Mouse (Mus musculus): ENCODE results near the gene Gpr82. TPM values are rescaled to one million over a fixed set of nuclear protein-coding genes. Genes with fewer than 3 reads are reported as not detected.

The Gpr82 gene
- polyA plus RNA-seq (2015; fragmentation: Nextera tagmentation; extraction: Ambion mirVana) = 0.45 and 0.65 TPM in 2 replicates

- H3K4me3 ChIP-seq = no peak within 1 kb of the TSS
- H3K9ac ChIP-seq (replicated peaks) = no peak within 1 kb of the TSS
- H3K36me3 ChIP-seq = no peaks in the 10 kb centered on the region
- no peaks in the 10 kb centered on the region for H3K27me3 ChIP-seq
- H3K27ac ChIP-seq (replicated peaks) = no peak within 1 kb of the TSS
- ATAC-seq (replicated peaks) = no peak
- WGBS = 98% methylated on average over 5 of the region's 5 CpGs
- no peaks in the 10 kb centered on the region for H3K9me3 ChIP-seq
- no peak within 1 kb of the TSS for H3K4me2 ChIP-seq (replicated peaks)
- no peaks in the 10 kb centered on the region for H3K4me1 ChIP-seq
Observed at GRCm38 (mm10) chrX:13661063-13661462, at the start of gene Gpr82. TSS of gene Gpr82 (plus strand) at chrX:13661363.

- H3K9me3 ChIP-seq = no peaks in the 10 kb centered on the region
- no peak overlapping the region for H3K27ac ChIP-seq (replicated peaks)
- WGBS = 78% methylated on average over 2 of the region's 2 CpGs
- no peaks in the 10 kb centered on the region for H3K4me1 ChIP-seq
- H3K4me2 ChIP-seq (replicated peaks) = no peak overlapping the region
- ATAC-seq (replicated peaks) = no peak
- H3K4me3 ChIP-seq = no peak overlapping the region
- no peak overlapping the region for H3K9ac ChIP-seq (replicated peaks)
- no peaks in the 10 kb centered on the region for H3K27me3 ChIP-seq
- no peaks in the 10 kb centered on the region for H3K36me3 ChIP-seq
Observed at GRCm38 (mm10) chrX:13612115-13612514, 49.0 kb upstream of the Gpr82 start.

- Histone ChIP-seq H3K4me2 (replicated peaks) (no peak overlapping the region), H3K36me3 (no peaks in the 10 kb centered on the region), H3K27me3 (no peaks in the 10 kb centered on the region), H3K9ac (replicated peaks) (no peak overlapping the region), H3K4me3 (no peak overlapping the region), H3K27ac (replicated peaks) (no peak overlapping the region), H3K9me3 (no peaks in the 10 kb centered on the region), H3K4me1 (no peaks in the 10 kb centered on the region)
- no peak for ATAC-seq (replicated peaks)
- WGBS = 67% methylated on average over 1 of the region's 1 CpGs
Observed at GRCm38 (mm10) chrX:13616726-13617125, 44.4 kb upstream of the Gpr82 start.

DNA sequence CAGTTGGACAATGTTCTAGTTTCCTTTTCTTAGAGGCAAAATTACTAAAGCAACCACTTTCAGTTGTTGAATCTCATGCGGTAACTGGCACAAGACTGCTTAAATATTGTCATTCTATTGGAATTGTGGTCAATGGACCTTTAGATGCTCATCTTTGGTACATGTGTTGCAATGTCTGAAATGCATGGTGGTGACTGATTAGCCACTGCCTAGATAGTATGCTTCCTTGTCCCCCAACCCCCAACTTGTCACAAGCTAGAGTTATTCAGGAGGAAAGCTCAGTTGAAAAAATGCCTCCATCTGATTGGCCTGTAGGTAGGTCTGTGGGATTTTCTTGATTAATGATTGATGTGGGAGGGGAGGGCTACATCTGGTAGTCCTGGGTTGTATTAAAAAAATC, 43.9 kb upstream of the Gpr82 start:
- H3K4me3 ChIP-seq = no peak overlapping the region
- ATAC-seq (replicated peaks) = no peak
- H3K27ac ChIP-seq (replicated peaks) = no peak overlapping the region
- H3K27me3 ChIP-seq = no peaks in the 10 kb centered on the region
- H3K9ac ChIP-seq (replicated peaks) = no peak overlapping the region
- no peaks in the 10 kb centered on the region for H3K4me1 ChIP-seq
- H3K4me2 ChIP-seq (replicated peaks) = no peak overlapping the region
- WGBS = 95% methylated on average over 1 of the region's 1 CpGs
- no peaks in the 10 kb centered on the region for H3K9me3 ChIP-seq
- H3K36me3 ChIP-seq = no peaks in the 10 kb centered on the region

DNA sequence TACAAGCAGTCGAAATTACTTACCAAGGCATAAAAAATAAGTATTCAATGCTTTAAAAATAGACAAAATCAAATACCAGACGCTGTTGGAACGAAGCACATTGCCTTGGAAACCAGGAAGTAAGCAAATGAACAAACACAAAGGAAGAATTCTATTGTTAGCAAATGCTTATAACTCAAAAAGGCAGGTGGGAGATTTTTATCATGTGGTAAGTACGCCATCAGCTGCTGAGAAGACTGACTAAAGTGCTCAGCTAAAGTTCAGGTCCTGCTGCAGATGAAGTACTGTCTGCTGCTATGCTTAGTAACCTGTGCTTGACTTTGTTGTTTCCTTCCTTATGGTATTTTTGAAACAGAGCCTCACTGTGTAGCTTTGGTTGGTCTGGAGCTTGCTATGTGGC, 42.7 kb upstream of the Gpr82 start:
- Histone ChIP-seq H3K4me3 (no peak overlapping the region), H3K4me1 (no peaks in the 10 kb centered on the region), H3K9me3 (no peaks in the 10 kb centered on the region), H3K9ac (replicated peaks) (no peak overlapping the region), H3K27ac (replicated peaks) (no peak overlapping the region), H3K36me3 (no peaks in the 10 kb centered on the region), H3K4me2 (replicated peaks) (no peak overlapping the region), H3K27me3 (no peaks in the 10 kb centered on the region)
- 66% methylated on average over 4 of the region's 4 CpGs for WGBS
- no peak for ATAC-seq (replicated peaks)

DNA sequence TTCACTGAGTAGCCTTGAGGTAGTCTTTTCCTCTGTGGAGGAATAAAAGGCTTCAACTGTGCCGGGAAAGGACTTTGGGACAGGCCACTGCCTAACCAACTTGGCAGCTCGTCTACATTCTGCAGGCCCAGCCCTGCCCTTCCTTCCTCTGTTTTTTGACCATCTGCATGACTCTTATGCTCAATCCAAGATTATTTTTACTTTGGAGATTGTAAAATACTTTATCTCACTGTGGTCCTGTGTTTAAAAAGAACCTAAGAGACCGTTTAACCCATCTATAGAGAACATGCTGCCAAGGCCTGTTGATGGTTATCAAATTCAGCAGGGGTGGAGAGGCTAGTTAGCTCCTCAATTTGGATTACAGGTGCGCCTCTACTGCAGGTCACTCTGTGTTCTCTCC, 39.7 kb upstream of the Gpr82 start:
- ATAC-seq (replicated peaks) = no peak
- Histone ChIP-seq H3K9ac (replicated peaks) (no peak overlapping the region), H3K27me3 (no peaks in the 10 kb centered on the region)

DNA sequence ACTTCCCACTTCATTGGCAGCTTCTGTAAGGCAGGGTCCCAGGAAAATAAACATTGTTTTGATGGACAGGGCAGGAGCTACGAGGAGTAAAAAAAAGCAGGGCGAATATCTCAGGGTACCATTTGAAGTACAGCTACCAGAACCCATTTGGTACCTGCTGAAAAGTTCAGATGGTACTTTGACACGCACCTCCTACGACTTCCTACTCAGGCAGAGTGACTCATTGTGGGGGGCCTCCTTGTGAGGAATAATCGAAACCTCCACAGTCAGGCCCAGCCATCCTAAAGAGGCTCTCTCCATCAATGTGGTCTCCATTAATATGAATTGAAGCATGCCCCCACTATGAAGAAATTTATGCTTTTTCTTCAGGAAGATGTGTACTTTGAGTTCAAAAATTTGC, 38.5 kb upstream of the Gpr82 start:
- H3K27me3 ChIP-seq = no peaks in the 10 kb centered on the region
- no peak for ATAC-seq (replicated peaks)
- H3K9ac ChIP-seq (replicated peaks) = no peak overlapping the region
- no peak overlapping the region for H3K4me3 ChIP-seq
- H3K4me2 ChIP-seq (replicated peaks) = no peak overlapping the region
- 83% methylated on average over 5 of the region's 5 CpGs for WGBS
- H3K9me3 ChIP-seq = no peaks in the 10 kb centered on the region
- H3K36me3 ChIP-seq = no peaks in the 10 kb centered on the region
- no peak overlapping the region for H3K27ac ChIP-seq (replicated peaks)
- no peaks in the 10 kb centered on the region for H3K4me1 ChIP-seq

More for the DNA sequence above, 39.7 kb upstream of the Gpr82 start:
- no peak overlapping the region for H3K4me3 ChIP-seq
- no peaks in the 10 kb centered on the region for H3K4me1 ChIP-seq
- H3K9me3 ChIP-seq = no peaks in the 10 kb centered on the region
- H3K27ac ChIP-seq (replicated peaks) = no peak overlapping the region
- no peak overlapping the region for H3K4me2 ChIP-seq (replicated peaks)
- 85% methylated on average over 4 of the region's 4 CpGs for WGBS
- H3K36me3 ChIP-seq = no peaks in the 10 kb centered on the region

- no peaks in the 10 kb centered on the region for H3K4me1 ChIP-seq
- no peaks in the 10 kb centered on the region for H3K9me3 ChIP-seq
- no peaks in the 10 kb centered on the region for H3K27me3 ChIP-seq
- H3K36me3 ChIP-seq = no peaks in the 10 kb centered on the region
- no peak within 1 kb of the TSS for H3K4me3 ChIP-seq
- WGBS = 75% methylated on average over 5 of the region's 5 CpGs
- H3K9ac ChIP-seq (replicated peaks) = no peak within 1 kb of the TSS
- ATAC-seq (replicated peaks) = no peak
- H3K27ac ChIP-seq (replicated peaks) = no peak within 1 kb of the TSS
- no peak within 1 kb of the TSS for H3K4me2 ChIP-seq (replicated peaks)
Observed at GRCm38 (mm10) chrX:13631599-13632283, 29.4 kb upstream of the Gpr82 start, which contains the start of gene Gpr34. TSS of gene Gpr34 (plus strand) at chrX:13632089.

GRCm38 (mm10) chrX:13636398-13636797, 24.8 kb upstream of the Gpr82 start:
- H3K9me3 ChIP-seq = no peaks in the 10 kb centered on the region
- H3K27me3 ChIP-seq = no peaks in the 10 kb centered on the region
- H3K4me1 ChIP-seq = no peaks in the 10 kb centered on the region
- no peak overlapping the region for H3K4me2 ChIP-seq (replicated peaks)
- no peak overlapping the region for H3K9ac ChIP-seq (replicated peaks)
- 97% methylated on average over 1 of the region's 1 CpGs for WGBS
- H3K36me3 ChIP-seq = no peaks in the 10 kb centered on the region
- no peak for ATAC-seq (replicated peaks)
- H3K27ac ChIP-seq (replicated peaks) = no peak overlapping the region
- no peak overlapping the region for H3K4me3 ChIP-seq

DNA sequence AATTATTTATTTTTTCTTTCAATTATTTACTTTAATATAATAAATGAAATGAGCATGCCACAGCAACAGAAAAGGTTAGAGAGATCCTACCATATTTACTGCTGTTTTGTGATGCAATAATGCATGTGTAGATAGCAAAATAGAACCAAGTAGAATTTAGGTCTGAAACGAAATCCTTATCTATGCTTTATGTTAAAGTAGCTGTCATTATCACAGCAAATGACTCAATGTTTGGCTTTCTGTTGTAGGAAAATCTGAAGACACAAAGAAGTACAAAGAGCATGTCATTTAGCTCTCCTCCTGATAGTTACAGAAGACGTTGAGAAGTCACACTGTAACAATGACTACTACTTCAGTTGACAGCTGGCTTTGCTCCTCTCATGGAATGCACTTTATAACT, 22.3 kb upstream of the Gpr82 start:
- WGBS = 58% methylated on average over 2 of the region's 2 CpGs
- no peaks in the 10 kb centered on the region for H3K4me1 ChIP-seq
- no peak for ATAC-seq (replicated peaks)
- no peak overlapping the region for H3K9ac ChIP-seq (replicated peaks)
- no peak overlapping the region for H3K27ac ChIP-seq (replicated peaks)
- no peaks in the 10 kb centered on the region for H3K27me3 ChIP-seq
- H3K9me3 ChIP-seq = no peaks in the 10 kb centered on the region
- no peak overlapping the region for H3K4me3 ChIP-seq
- H3K36me3 ChIP-seq = no peaks in the 10 kb centered on the region
- no peak overlapping the region for H3K4me2 ChIP-seq (replicated peaks)

GRCm38 (mm10) chrX:13651889-13652288, 9.3 kb upstream of the Gpr82 start:
- H3K36me3 ChIP-seq = no peaks in the 10 kb centered on the region
- H3K9ac ChIP-seq (replicated peaks) = no peak overlapping the region
- H3K4me1 ChIP-seq = no peaks in the 10 kb centered on the region
- no peak overlapping the region for H3K4me2 ChIP-seq (replicated peaks)
- no peak overlapping the region for H3K4me3 ChIP-seq
- no peak overlapping the region for H3K27ac ChIP-seq (replicated peaks)
- H3K27me3 ChIP-seq = no peaks in the 10 kb centered on the region
- H3K9me3 ChIP-seq = no peaks in the 10 kb centered on the region
- 82% methylated on average over 2 of the region's 2 CpGs for WGBS
- ATAC-seq (replicated peaks) = no peak

- Histone ChIP-seq H3K4me1 (no peaks in the 10 kb centered on the region), H3K9me3 (no peaks in the 10 kb centered on the region), H3K4me2 (replicated peaks) (no peak overlapping the region), H3K9ac (replicated peaks) (no peak overlapping the region), H3K4me3 (no peak overlapping the region), H3K27me3 (no peaks in the 10 kb centered on the region), H3K36me3 (no peaks in the 10 kb centered on the region), H3K27ac (replicated peaks) (no peak overlapping the region)
- ATAC-seq (replicated peaks) = no peak
- 86% methylated on average over 1 of the region's 1 CpGs for WGBS
Observed at GRCm38 (mm10) chrX:13652291-13652690, 8.9 kb upstream of the Gpr82 start.

GRCm38 (mm10) chrX:13655005-13655421, 6.2 kb upstream of the Gpr82 start:
- no peak overlapping the region for H3K9ac ChIP-seq (replicated peaks)
- 82% methylated on average over 3 of the region's 3 CpGs for WGBS
- no peak overlapping the region for H3K4me3 ChIP-seq
- H3K27me3 ChIP-seq = no peaks in the 10 kb centered on the region
- no peak for ATAC-seq (replicated peaks)
- H3K4me2 ChIP-seq (replicated peaks) = no peak overlapping the region
- no peak overlapping the region for H3K27ac ChIP-seq (replicated peaks)
- no peaks in the 10 kb centered on the region for H3K9me3 ChIP-seq
- H3K4me1 ChIP-seq = no peaks in the 10 kb centered on the region
- H3K36me3 ChIP-seq = no peaks in the 10 kb centered on the region

Data from forebrain, embryonic 15.5 days (tissue).